Mouse (Mus musculus) ES-E14 (cell line): ENCODE data around the gene Sox13.

Experiments
- CHD2 ChIP-seq: IDR thresholded peaks from 2 replicates; pipeline ENCODE4 v1.6.1; 2014; ENCODE audit warnings: mild to moderate bottlenecking, low read depth, low read length, inconsistent platforms
- HCFC1 ChIP-seq: IDR thresholded peaks from 2 replicates; pipeline ENCODE4 v1.6.1; 2012; ENCODE audit warnings: low read length, inconsistent platforms, borderline replicate concordance; ENCODE audit not compliant: insufficient read depth

DNA sequence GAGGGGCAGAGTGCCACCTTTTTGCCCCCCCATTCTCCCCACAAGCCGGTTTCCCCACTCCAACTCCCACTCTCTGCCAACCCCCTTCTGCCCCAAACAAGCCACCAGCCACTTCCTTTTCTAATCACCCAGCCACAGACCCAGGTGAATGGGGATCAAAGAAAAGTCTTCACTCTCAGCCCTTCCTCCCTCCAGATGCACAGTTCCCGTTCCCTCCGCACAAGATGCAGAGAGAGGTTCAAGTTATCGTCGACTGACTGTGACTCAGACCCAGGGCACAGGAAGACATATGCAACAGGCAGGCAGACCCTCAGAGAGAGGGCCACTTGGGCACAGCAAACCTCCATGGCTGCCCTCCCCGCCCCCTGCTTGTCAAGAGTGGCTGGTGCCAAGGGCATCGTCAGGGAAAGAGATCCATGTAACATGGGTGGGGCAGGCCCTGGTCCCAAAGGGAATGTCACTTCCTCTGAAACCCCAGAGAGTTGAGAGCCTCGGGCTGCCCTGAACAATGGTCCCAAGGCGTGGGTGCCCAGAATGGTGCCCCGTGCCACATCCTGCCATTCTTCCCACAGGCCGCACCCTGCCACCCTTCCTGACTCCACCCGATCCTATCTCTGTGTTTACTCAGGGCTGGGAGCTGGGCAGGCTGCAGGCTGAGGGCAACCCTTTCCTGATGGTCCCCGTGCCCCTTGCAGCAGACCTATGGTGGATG lies 24.0 kb downstream of the Sox13 start:
- TF ChIP-seq CHD2 (no peak), HCFC1 (no peak)
